Mouse (Mus musculus): Measurements from ENCODE around the gene Hspa13. TPM values are rescaled to one million over a fixed set of nuclear protein-coding genes. Genes with fewer than 3 reads are reported as not detected.

The Hspa13 gene
- total RNA-seq (2021) = 10 to 100 TPM; 17.6 to 18.4 TPM

GRCm38 (mm10) chr16:75766388-75767249 is at the start of gene Hspa13:
TSS of gene Hspa13 (minus strand) at chr16:75767104.
- DNase-seq = peak; percentile 98
- intact Hi-C loops (cut with DNase I) = loop anchor here (5.0 to 10.0 kb wide), 3 partner anchors 528 to 1246 kb away; partner anchors contain the start of genes Nrip1 and Usp25

GRCm38 (mm10) chr16:75779271-75779670 is 12.4 kb upstream of the Hspa13 start:
- intact Hi-C loops (cut with DNase I) = loop anchor here (1.0 to 10.0 kb wide), 3 partner anchors 424 to 1120 kb away; no protein-coding TSS in a partner anchor

GRCm38 (mm10) chr16:75773222-75773621 is 6.3 kb upstream of the Hspa13 start:
- DNase-seq = no peak
- intact Hi-C loops (cut with DNase I) = loop anchor here (10.0 kb wide), 1 partner anchor 1012 kb away; no protein-coding TSS in a partner anchor

More at GRCm38 (mm10) chr16:75779271-75779670, 12.4 kb upstream of the Hspa13 start:
- DNase-seq = peak; percentile 16 to 29

GRCm38 (mm10) chr16:75767250-75768002 is 522 bp upstream of the Hspa13 start:
- DNase-seq = peak; percentile 18 to 23
- intact Hi-C loops (cut with DNase I) = loop anchor here (5.0 to 10.0 kb wide), 3 partner anchors 527 to 1245 kb away; partner anchors contain the start of genes Nrip1 and Usp25

GRCm38 (mm10) chr16:75752876-75753275 is 14.0 kb downstream of the Hspa13 start:
- intact Hi-C loops (cut with DNase I) = no loop called here
- no peak for DNase-seq

- intact Hi-C loops (cut with DNase I) = no loop called here
- no peak for DNase-seq
These were observed 16.8 kb downstream of the Hspa13 start for GRCm38 (mm10) chr16:75750103-75750502.

- intact Hi-C loops (cut with DNase I) = no loop called here
- no peak for DNase-seq
These were observed 18.0 kb downstream of the Hspa13 start for GRCm38 (mm10) chr16:75748926-75749325.

GRCm38 (mm10) chr16:75744014-75744413 is 22.9 kb downstream of the Hspa13 start:
- no peak for DNase-seq
- intact Hi-C loops (cut with DNase I) = no loop called here

- peak in 1 of 2 experiments; percentile 4 for DNase-seq
- intact Hi-C loops (cut with DNase I) = no loop called here
These were observed 49.3 kb downstream of the Hspa13 start for GRCm38 (mm10) chr16:75717405-75718173.

- intact Hi-C loops (cut with DNase I) = loop anchor here (2.0 kb wide), 1 partner anchor 1203 kb away; no protein-coding TSS in a partner anchor
- DNase-seq = peak; percentile 52 to 67
These were observed 70.7 kb downstream of the Hspa13 start for GRCm38 (mm10) chr16:75696176-75696575.

Small RNA genes within 50 kb of the gene (microRNA-seq; reads per million reads assigned to microRNA genes)
- 0 reads per million in 2 experiments for gene Gm22923

Other genes with a start within 250 kb of the Hspa13 start
- not detected for gene Lipi, start 181.0 kb downstream of the Hspa13 start, total RNA-seq (2021)
- under 1 TPM in 1 of 2 experiments, not detected in 1; 0.17 TPM for gene Rbm11, start 174.3 kb downstream of the Hspa13 start, total RNA-seq (2021)

Measured in heart, postnatal 10 days (tissue).